Mouse (Mus musculus) ES-Bruce4 (cell line): ENCODE measurements around the gene Nox4.

ENCODE experiments used
- CTCF ChIP-seq: IDR thresholded peaks from one replicate; pipeline ENCODE4 v1.8.1; 2011; ENCODE audit warnings: low read depth, low read length
- EP300 ChIP-seq: IDR thresholded peaks from 2 replicates; pipeline ENCODE4 v1.6.1; 2011; ENCODE audit warnings: low read depth, low read length; ENCODE audit not compliant: insufficient read depth
- POLR2A ChIP-seq: IDR thresholded peaks from one replicate; pipeline ENCODE4 v1.8.1; 2011; ENCODE audit warnings: low read length; ENCODE audit not compliant: insufficient read depth

- TF ChIP-seq CTCF (no peak), EP300 (no peak), POLR2A (no peak)
Measured at GRCm38 (mm10) chr7:87252071-87252470, 6.2 kb downstream of the Nox4 start.
